Mouse (Mus musculus) monocyte, adult 2 months (primary cell): Measurements from ENCODE around the gene Fbxo30.
A peak's percentile ranks its signal among the peaks of the same experiment; 100 is the strongest.
"Not testable (repeated sequence)": the region's sequence is repeated elsewhere in the genome, so short reads cannot be mapped to it uniquely, and the experiment has no call there.

Source experiments
- DNase-seq, 2 experiments: peaks; one replicate each; pipeline ENCODE4 v3.0.0; 2022; ENCODE audit warnings: low spot score in 2 of 2, low read depth in 1 of 2

The Fbxo30 gene

GRCm38 (mm10) chr10:11280578-11281463, at the start of gene Fbxo30:
Gene Fbxo30 (plus strand): TSS chr10:11281330.
- peak; percentile 89 to 93 for DNase-seq

DNA sequence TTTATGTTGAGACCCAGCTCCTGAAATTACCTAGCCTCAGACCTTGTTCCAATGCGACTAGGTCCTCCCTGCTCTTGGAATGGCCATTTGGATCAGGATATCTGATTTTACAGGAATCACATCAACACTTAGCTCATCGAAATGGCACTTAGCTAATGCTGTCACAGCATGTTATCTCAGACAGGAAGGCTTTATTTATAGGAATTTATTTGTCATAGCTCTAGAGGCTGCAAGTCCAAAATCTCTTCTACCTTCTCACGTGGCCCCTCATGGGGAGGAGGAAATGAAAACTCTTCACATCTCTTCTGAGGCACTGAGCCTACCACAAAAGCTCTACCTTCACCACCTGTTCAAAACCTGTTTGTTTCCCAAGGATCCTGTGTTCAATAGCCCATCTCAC, 47.9 kb upstream of the Fbxo30 start:
- DNase-seq: no peak

DNA sequence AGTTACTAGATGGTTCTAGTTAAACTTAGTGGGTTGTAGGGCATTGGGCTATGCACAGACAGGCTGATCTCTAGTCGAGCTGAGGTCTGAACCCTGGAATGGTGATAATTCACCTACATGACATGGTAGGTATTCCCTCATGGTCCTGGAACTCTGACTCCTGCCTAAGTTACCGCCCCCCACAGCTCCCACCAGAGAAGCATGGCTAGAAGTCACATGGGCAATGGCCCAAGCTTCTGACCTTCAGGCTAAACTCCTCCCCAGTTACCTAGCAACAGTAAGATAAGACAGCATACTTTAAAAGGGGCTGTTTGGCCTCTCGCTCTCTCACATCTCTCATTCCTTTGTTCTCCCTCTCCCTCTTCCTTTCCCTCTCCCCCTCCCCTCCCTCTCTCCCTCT, 38.1 kb upstream of the Fbxo30 start:
- DNase-seq: not testable (repeated sequence)

DNA sequence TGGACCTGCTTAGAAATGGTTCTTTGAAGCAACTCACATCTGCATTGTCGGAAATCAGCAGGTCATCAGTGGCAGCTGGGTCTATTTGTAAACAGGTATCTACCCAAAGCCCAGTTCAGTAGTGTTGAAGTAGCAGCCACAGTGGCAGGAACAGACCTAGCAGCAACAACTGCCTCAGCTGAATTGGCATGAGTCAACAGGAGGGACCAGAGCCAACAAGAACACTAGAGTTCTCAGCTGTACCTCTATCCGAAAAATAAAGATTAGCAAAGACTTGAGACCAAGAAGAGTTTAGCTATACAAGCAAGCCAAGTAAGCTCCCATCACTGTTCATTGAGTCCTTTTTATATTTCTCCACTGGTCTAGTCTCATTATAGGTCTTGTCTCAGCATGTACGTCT, 32.9 kb upstream of the Fbxo30 start:
- no peak for DNase-seq

DNA sequence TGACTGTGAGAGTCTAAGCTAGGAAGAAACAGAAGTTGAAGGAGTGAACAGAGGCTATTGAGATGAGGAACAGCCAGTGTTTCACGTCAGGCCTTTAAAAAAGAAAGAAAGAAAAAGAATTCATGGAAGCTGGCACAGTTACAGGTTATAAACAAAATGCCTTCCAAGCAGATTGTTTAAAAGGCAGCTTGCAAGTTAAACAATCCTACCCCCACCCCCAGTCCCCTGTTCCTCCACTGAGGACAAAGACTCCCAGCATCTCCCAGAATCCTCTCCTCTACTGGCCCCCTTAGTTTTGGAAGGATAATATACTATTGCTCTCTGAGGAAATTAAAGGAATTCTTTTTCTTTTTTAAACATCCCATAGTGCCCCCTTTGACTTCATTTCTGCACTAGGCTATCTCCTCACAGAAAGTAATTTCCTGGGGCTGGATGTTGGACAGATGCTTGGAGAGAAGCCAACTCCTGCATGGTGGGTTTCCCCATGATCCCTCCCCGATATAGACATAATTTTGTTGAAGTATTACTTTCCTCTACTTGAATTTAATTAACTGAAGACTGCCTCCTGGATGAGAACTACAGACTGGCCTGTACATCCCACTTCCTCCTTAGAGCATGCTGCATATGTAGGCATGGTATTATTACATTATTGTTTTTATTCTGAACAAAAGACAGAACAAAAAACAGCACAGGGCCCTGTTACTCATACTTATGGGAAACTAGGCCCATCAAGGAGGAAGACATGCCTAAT, 30.7 kb upstream of the Fbxo30 start:
- DNase-seq: no peak

DNA sequence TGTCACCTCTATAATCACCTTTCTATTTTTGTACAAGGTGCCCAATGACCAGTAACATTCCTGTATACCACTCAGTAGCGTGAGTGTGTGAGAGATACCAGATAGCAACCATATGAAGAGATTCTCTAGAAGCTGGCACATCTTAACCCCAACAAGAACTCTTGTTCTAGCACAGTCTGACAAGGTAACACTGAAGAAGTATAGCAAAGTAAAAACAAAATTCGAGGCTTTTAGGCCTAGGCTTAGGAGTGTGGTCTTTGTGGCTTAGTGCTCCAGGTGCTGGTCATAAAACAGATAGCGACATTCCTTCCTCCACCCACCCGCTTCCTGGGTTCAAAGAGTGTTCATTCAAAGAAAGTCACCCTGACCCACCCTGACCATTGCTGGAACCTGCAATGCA, 27.5 kb upstream of the Fbxo30 start:
- not testable (repeated sequence) for DNase-seq

DNA sequence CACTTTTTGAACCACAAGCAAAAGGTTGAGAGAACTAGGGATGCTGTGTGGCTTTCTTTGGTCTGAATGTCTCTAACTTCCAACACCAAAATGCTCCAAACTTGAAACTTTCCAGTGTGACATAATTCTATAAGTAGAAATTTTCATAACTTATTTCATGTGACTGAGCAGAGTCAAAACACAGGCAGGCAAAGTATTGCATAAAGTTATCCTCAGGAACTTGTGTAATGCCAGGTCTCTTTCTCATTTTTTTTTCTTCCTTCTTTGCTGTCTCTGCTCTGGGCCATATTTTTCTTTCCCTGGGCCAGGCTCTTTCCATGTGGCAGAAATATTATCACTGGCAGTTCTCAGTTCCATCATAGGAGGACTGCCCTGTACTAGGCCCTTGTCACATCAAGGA, 21.0 kb upstream of the Fbxo30 start:
- no peak for DNase-seq

GRCm38 (mm10) chr10:11262292-11262691, 18.8 kb upstream of the Fbxo30 start:
- DNase-seq: not testable (repeated sequence)

DNA sequence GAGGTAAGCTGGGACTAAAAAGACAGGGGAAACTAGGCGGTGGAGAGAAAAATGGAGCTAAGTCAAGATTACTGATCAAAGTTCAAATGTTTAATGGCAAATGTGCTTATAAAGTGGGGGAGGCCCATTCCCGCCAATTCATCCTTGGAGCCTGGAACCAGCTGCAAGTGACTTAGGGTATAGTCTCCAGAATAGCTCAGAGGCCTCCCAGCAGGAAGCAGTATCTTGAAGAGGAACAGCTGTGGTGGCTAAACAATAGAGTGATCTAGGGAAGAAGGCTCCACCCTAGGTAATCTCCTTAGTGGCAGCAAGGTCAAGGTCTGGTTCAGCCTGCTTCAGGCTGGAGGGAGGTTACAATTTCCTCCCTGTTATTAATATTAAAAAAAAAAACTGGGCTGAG, 17.3 kb upstream of the Fbxo30 start:
- not testable (repeated sequence) for DNase-seq

- no peak for DNase-seq
Observed at GRCm38 (mm10) chr10:11269165-11269564, 12.0 kb upstream of the Fbxo30 start.

- DNase-seq: no peak
Observed at GRCm38 (mm10) chr10:11274431-11274830, 6.7 kb upstream of the Fbxo30 start.

DNA sequence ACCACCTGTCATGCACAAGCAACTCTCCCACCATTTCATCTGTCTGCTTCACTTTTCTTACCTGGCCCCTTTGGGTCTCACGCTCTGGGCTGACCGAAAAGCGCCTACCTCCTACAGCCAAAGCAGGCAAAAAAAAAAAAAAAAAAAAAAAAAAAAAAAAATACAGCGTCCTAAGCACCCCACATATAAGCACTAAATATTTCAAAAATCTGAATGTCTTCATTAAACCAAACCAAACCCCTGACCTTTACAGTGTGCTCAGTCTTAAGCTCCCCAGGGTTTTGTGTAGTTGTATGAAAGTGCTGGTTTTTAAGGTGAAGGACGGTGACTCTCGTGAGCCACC, 924 bp upstream of the Fbxo30 start:
- no peak for DNase-seq

- no peak for DNase-seq
Observed at GRCm38 (mm10) chr10:11281498-11282305, 572 bp downstream of the Fbxo30 start.

DNA sequence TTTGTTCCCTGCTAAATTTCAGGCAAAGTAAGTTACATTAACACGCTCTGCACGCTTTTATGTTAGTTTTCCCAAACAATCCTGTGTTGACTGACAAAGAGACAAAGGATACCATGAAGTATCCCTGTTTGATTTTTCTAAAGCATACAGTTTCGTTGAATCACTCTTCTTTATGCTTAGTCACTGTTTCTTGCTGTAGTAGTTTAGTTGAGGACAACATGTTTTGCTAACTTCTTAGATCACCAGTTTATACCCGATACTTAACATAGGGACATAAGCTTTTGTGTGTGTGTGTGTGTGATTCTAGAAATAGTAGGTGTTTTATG, 1.1 kb downstream of the Fbxo30 start:
- no peak for DNase-seq

GRCm38 (mm10) chr10:11298418-11298817, 17.3 kb downstream of the Fbxo30 start:
- DNase-seq: no peak

DNA sequence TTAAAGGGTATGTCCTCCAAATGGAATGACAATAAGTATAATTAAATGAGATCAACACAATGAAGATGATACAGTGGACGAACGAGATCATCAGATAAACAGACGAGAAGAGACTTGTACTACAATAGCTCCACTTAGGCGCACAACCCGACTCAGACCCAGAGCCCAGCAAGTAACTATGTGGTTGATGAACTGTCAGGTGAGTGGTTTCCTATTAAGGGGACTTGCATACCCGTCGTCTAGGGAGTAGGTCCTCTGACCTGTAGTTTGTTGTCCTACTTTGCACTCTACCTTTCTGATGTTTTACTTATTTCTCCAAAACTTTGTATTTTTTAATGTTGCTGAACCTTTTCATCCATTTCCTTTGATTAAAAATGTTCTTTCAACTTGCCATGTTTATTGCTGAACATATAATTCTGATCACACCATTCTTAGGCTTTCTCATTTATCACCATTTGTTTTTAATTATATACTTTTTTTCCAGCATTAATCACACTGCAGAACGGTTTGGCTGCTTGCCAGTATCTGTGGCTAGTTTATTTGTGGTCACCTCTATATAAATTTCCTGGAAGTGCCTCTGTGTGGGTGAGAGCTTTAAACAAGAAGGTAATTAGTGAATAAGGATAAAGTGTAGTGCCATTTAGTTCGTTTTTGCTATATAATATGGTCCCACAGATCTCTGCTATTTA, 24.4 kb downstream of the Fbxo30 start:
- no peak for DNase-seq

- no peak for DNase-seq
Observed at GRCm38 (mm10) chr10:11306054-11306367, 24.9 kb downstream of the Fbxo30 start.

DNA sequence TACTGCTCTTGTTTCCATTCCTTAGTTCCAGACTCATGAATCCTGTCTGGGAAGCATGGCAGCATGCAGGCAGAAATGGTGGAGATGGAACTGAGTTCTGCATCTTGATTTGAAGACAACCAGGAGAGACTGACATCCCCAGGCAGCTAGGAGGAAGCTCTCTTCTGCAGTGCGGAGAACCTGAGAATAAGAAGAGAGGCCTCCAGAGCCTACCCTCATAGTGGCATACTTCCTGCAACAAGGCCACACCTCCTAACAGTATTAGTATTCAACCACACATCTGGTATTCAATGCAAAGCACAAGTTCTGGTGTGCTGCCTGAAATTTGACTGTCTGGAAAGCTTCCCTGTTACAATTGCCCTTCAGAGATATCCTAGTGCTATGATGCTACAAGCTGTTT, 28.7 kb downstream of the Fbxo30 start:
- no peak for DNase-seq

DNA sequence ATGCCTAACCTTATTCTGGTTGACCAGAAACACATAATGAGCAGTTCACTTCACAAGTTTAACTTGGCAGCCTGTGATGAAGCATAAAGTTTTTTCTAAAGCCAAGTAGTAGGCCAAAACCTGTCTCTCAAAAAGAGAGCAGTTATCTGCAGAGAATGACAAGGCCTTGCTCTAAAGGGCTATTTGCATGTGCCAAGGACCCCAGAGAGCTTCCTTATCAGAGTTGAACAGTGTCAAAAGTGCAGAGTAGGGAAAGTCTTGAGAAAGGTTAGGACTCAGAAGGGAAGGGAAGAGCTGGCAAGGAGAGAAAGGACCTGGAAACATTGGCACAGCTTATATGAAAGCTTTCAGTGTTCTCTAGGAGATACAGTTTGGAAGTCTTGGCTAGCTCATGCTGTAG, 29.4 kb downstream of the Fbxo30 start:
- no peak for DNase-seq

- DNase-seq: not testable (repeated sequence)
Observed at GRCm38 (mm10) chr10:11317856-11318454, 36.8 kb downstream of the Fbxo30 start.

DNA sequence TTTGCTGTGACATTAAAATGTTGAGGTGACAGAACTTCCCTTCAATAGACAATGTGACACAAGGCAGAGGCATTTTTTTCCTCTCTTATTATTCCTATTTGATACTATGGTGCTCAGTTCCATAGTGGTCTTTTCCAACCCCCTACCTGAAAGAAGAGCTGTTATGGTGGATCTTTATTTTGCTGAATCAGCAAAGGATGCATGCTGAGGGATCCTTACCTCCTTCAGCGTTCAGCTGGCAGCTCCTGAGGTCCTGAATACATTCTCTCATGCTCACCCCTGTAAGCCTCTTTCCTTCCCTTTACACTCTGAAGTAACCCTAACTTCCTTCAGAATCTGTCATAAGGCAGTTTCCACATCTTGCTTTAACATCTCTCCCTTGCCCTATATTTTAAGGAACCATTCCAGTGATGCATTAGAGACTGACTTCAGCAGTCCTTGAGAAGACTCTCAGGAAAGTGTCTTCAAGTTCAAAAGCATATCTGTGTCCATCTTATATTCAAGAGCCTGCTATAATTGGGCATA, 38.4 kb downstream of the Fbxo30 start:
- no peak for DNase-seq
